Mouse (Mus musculus) C2C12 (cell line): ENCODE results near the gene 1700008O03Rik. TPM values are rescaled to one million over a fixed set of nuclear protein-coding genes. Genes with fewer than 3 reads are reported as not detected.

Experiments
- H3K27me3 ChIP-seq: one replicate; pipeline ENCODE4 v1.6.1; 2011; ENCODE audit not compliant: control insufficient read depth, insufficient read depth, insufficient read length
- H3K36me3 ChIP-seq: one replicate; pipeline ENCODE4 v1.6.1; 2011; ENCODE audit not compliant: control insufficient read depth, insufficient read depth
- H3K4me3 ChIP-seq: one replicate; pipeline ENCODE4 v1.5.1; 2011; ENCODE audit warnings: mild to moderate bottlenecking, control low read depth; ENCODE audit not compliant: poor library complexity, insufficient read depth, severe bottlenecking
- H3K79me2 ChIP-seq: one replicate; pipeline ENCODE4 v1.6.1; 2011; ENCODE audit not compliant: control insufficient read depth, insufficient read depth
- H3K79me3 ChIP-seq: one replicate; pipeline ENCODE4 v1.6.1; 2011; ENCODE audit warnings: low read depth, control low read depth
- H3ac ChIP-seq: one replicate; pipeline ENCODE3; 2011; ENCODE audit warnings: low read depth; ENCODE audit not compliant: control insufficient read depth, insufficient read length
- CEBPB ChIP-seq: IDR thresholded peaks from one replicate; pipeline ENCODE4 v1.6.1; 2011; ENCODE audit warnings: low read depth, mild to moderate bottlenecking, control low read depth, moderate library complexity
- CTCF ChIP-seq: IDR thresholded peaks from one replicate; pipeline ENCODE4 v1.5.1; 2011; ENCODE audit not compliant: control insufficient read depth, insufficient read depth, insufficient read length
- FOSL1 ChIP-seq: IDR thresholded peaks from one replicate; pipeline ENCODE4 v1.8.0; 2011; ENCODE audit warnings: mild to moderate bottlenecking, low read length; ENCODE audit not compliant: poor library complexity, insufficient read depth, severe bottlenecking
- MAX ChIP-seq: IDR thresholded peaks from one replicate; pipeline ENCODE4 v1.6.1; 2011; ENCODE audit warnings: mild to moderate bottlenecking, control low read depth
- MYOD1 ChIP-seq: IDR thresholded peaks from one replicate; pipeline ENCODE4 v1.6.1; 2011; ENCODE audit warnings: low read depth; ENCODE audit not compliant: control insufficient read depth, insufficient read length
- MYOG ChIP-seq: IDR thresholded peaks from one replicate; pipeline ENCODE4 v1.6.1; 2011; ENCODE audit not compliant: control insufficient read depth, insufficient read length; ENCODE audit errors: extremely low read depth
- USF1 ChIP-seq: IDR thresholded peaks from one replicate; pipeline ENCODE4 v1.6.1; 2011; ENCODE audit warnings: low read depth, mild to moderate bottlenecking, control low read depth, moderate library complexity
- polyA plus RNA-seq: library from polyadenylated mRNA; unstranded; fragments of >200 nt; fragmentation: generic; extraction: Trizol; gene quantifications from one replicate; pipeline ENCODE4 v1.2.1, GENCODE M21; 2012; ENCODE audit warnings: missing spikeins

Gene 1700008O03Rik
- polyA plus RNA-seq, 1 experiment: 0.11 TPM

DNA sequence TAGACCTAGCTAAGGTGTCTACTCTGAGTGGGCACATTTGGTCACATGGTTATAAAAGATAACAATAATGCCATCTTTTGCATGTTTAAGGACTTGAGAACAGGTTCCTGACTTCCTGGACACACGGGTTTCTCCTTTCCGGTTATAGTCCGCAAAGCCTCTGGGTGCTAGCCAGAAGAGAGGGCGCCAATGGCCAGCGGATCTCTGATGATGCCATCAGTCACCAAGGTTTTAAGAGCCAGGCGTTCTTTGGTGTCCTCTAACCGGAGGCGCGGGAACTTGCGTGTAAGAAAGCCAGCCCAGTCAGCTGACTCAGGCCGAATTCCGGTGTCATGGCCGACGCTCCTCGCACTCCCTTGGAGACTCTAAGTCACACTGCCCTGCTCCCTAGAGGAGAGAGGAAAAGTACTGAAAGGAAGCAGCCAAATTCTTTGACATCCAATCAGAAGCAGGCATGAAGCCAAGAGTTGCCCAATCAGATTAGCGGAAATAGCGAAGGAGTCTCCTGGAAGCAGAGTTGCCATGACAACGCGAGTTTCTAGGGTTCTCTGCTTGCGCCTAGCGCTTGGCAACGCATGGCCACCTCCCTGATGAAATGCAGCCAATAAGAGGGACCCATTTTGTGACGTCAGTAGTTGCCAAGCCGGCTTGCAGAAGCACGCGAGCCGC is 19.9 kb upstream of the 1700008O03Rik start:
- H3K4me3 ChIP-seq: no peak overlapping the region
- no peak overlapping the region for H3ac ChIP-seq
- H3K36me3 ChIP-seq: no peaks in the 10 kb centered on the region
- H3K79me2 ChIP-seq: no peaks in the 10 kb centered on the region
- TF ChIP-seq CTCF: no peak
- TF ChIP-seq USF1: peak; percentile 78
- TF ChIP-seq MYOD1: no peak
- no peak for TF ChIP-seq FOSL1
- no peak for TF ChIP-seq MAX
- TF ChIP-seq MYOG: no peak
- TF ChIP-seq CEBPB: peak; percentile 22
- H3K27me3 ChIP-seq: peaks cover 10% of the 10 kb centered on the region
- no peaks in the 10 kb centered on the region for H3K79me3 ChIP-seq

DNA sequence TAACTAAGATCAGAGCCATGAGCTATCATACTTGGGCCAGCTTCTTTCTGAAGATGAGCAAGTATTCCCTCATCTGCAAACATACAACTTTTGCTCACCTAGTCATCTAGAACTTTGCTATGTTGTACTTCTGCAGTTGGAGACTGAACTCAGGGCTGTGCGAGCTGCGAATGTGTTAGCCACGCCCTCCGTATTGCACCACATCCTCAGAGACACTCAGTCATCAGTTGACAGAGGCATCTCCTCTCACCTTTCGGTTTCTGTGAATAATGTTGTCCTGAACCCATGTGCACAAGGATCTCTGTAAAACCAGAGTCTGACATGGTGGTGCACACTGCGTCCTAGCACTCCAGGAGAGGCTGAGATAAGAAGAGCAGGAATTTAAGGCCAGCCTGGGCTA is 16.1 kb upstream of the 1700008O03Rik start:
- no peak overlapping the region for H3K4me3 ChIP-seq
- H3K36me3 ChIP-seq: no peaks in the 10 kb centered on the region
- H3K79me3 ChIP-seq: no peaks in the 10 kb centered on the region
- no peaks in the 10 kb centered on the region for H3K79me2 ChIP-seq
- no peak for TF ChIP-seq MAX
- H3K27me3 ChIP-seq: peaks cover 14% of the 10 kb centered on the region
- no peak overlapping the region for H3ac ChIP-seq

DNA sequence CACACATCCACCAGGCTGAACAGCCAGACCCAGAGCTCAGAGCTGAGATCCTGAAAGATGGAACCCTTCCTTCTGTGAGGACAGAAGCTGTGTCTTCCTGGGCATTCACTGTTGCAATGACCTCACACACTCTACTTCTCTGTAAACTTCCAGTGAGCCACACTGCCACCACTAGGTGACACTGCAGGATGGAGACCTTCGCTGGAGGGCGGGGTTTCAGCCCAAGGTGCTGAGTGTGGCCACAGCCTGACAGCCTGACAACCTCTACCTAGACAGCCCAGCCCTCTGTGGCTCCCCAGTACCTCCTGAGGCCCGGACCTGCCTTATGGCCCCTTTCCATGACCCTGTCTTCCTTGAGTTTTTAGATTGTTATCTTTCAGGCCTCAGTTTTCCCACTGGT is 12.9 kb upstream of the 1700008O03Rik start:
- TF ChIP-seq MYOD1 (no peak), CTCF (peak; percentile 23)
- Histone ChIP-seq H3K27me3 (peaks cover 40% of the 10 kb centered on the region), H3K79me2 (no peaks in the 10 kb centered on the region), H3K36me3 (no peaks in the 10 kb centered on the region), H3K79me3 (no peaks in the 10 kb centered on the region), H3ac (no peak overlapping the region), H3K4me3 (no peak overlapping the region)

DNA sequence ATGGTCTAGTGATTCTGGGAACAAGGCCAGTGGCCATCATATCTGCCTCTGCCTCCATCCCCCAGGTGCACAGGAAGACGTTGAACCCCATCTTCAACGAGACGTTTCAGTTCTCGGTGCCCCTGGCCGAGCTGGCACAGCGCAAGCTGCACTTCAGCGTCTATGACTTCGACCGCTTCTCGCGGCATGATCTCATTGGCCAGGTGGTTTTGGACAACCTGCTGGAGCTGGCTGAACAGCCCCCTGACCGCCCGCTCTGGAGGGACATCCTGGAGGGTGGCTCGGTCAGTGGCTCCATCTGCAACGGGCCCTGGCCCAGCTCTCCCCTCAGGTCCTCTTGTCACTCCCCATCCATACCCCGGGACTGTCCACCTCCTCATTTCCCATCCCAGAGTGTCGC is 7.7 kb upstream of the 1700008O03Rik start:
- Histone ChIP-seq H3ac (no peak overlapping the region), H3K4me3 (no peak overlapping the region), H3K79me3 (no peaks in the 10 kb centered on the region), H3K36me3 (no peaks in the 10 kb centered on the region), H3K27me3 (peaks cover 71% of the 10 kb centered on the region), H3K79me2 (no peaks in the 10 kb centered on the region)
- no peak for TF ChIP-seq MAX
- TF ChIP-seq CTCF: no peak
- no peak for TF ChIP-seq USF1
- TF ChIP-seq MYOG: no peak

DNA sequence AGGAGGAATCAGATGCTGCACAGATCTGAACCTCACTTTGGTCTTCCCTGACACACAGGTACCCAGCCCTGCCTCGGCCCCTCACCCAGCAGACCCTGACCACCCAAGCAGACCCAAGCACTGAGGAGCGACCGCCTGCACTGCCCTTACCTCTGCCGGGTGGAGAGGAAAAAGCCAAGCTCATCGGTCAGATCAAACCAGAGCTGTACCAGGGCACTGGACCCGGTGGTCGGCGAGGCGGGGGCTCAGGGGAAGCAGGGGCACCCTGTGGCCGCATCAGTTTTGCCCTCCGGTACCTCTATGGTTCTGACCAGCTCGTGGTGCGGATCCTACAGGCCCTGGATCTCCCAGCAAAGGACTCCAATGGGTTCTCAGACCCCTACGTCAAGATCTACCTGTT is 6.7 kb upstream of the 1700008O03Rik start:
- TF ChIP-seq USF1 (no peak), FOSL1 (no peak), CTCF (no peak), CEBPB (no peak), MAX (no peak), MYOD1 (no peak), MYOG (no peak)
- H3K4me3 ChIP-seq: no peak overlapping the region
- H3K79me3 ChIP-seq: no peaks in the 10 kb centered on the region
- H3K79me2 ChIP-seq: no peaks in the 10 kb centered on the region
- peaks cover 78% of the 10 kb centered on the region for H3K27me3 ChIP-seq
- no peak overlapping the region for H3ac ChIP-seq
- no peaks in the 10 kb centered on the region for H3K36me3 ChIP-seq

DNA sequence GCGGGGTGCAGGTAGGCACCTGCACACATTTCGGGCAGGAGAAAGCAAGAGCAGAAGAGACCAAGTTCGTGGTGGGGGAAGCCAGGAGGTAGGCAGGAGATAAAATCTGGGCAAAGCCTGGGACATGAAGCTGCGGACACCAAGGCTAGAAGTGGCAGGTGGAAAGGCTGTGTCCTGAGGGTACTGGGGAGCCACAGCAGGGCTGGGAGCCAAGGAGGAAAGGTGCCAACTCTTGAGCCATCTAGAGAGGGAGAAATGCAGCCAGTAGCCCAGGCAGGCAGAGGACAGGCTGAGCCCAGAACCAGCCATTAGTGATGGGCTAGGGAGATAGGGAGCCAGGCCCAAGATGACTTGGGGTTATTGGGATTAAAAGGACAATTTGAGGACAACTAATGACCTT is 6.2 kb upstream of the 1700008O03Rik start:
- Histone ChIP-seq H3K27me3 (peaks cover 78% of the 10 kb centered on the region), H3K79me3 (no peaks in the 10 kb centered on the region), H3K36me3 (no peaks in the 10 kb centered on the region), H3K4me3 (no peak overlapping the region), H3ac (no peak overlapping the region), H3K79me2 (no peaks in the 10 kb centered on the region)
- TF ChIP-seq MYOD1 (no peak), CTCF (no peak), MAX (no peak), CEBPB (no peak), FOSL1 (no peak), MYOG (no peak), USF1 (no peak)
